Mouse (Mus musculus) 3134 (cell line): ENCODE measurements at regions not wholly inside any gene's neighbourhood (a gene's known extent, or its start where the extent isn't known, plus 50 kb on each side); places are given as distances from the start of the nearest gene placed in this dataset.

Experiments used
- DNase-seq: peaks from one replicate; pipeline ENCODE4 v3.0.0-alpha.2; 2011; ENCODE audit warnings: low spot score; ENCODE audit not compliant: insufficient read length; ENCODE audit errors: extremely low read depth

GRCm38 (mm10) chr11:38618707-38619106 is 1382.9 kb upstream of the Tenm2 start:
- no peak for DNase-seq

- DNase-seq = no peak
Observed at GRCm38 (mm10) chr11:38600971-38601370, 1365.2 kb upstream of the Tenm2 start.

- no peak for DNase-seq
Observed at GRCm38 (mm10) chr11:38568515-38568914, 1332.8 kb upstream of the Tenm2 start.

- peak; percentile 8 for DNase-seq
Observed at GRCm38 (mm10) chr11:38543893-38544292, 1308.1 kb upstream of the Tenm2 start.

- DNase-seq = no peak
Observed at GRCm38 (mm10) chr11:38540097-38540496, 1304.3 kb upstream of the Tenm2 start.

- no peak for DNase-seq
Observed at GRCm38 (mm10) chr11:38532282-38532681, 1296.5 kb upstream of the Tenm2 start.

GRCm38 (mm10) chr11:38509676-38510075 is 1273.9 kb upstream of the Tenm2 start:
- DNase-seq = peak; percentile 2

- DNase-seq = no peak
Observed at GRCm38 (mm10) chr11:38464239-38464596, 1228.5 kb upstream of the Tenm2 start.

GRCm38 (mm10) chr11:38463568-38464238 is 1227.9 kb upstream of the Tenm2 start:
- no peak for DNase-seq

- no peak for DNase-seq
Observed at GRCm38 (mm10) chr11:38443291-38443690, 1207.5 kb upstream of the Tenm2 start.

GRCm38 (mm10) chr11:38410302-38410701 is 1174.5 kb upstream of the Tenm2 start:
- no peak for DNase-seq

GRCm38 (mm10) chr11:38397771-38398170 is 1162.0 kb upstream of the Tenm2 start:
- DNase-seq = no peak

- no peak for DNase-seq
Observed at GRCm38 (mm10) chr11:38386958-38387357, 1151.2 kb upstream of the Tenm2 start.

GRCm38 (mm10) chr11:38346442-38346841 is 1110.7 kb upstream of the Tenm2 start:
- no peak for DNase-seq

GRCm38 (mm10) chr11:38335411-38335810 is 1099.6 kb upstream of the Tenm2 start:
- no peak for DNase-seq

- DNase-seq = no peak
Observed at GRCm38 (mm10) chr11:38297693-38298092, 1061.9 kb upstream of the Tenm2 start.

GRCm38 (mm10) chr11:38291289-38291688 is 1055.5 kb upstream of the Tenm2 start:
- no peak for DNase-seq

GRCm38 (mm10) chr11:38280961-38281360 is 1045.2 kb upstream of the Tenm2 start:
- no peak for DNase-seq
